Mouse (Mus musculus): ENCODE data around the gene Nmrk2. TPM values are rescaled to one million over a fixed set of nuclear protein-coding genes. Genes with fewer than 3 reads are reported as not detected.

Gene Nmrk2
- polyA plus RNA-seq (2012; rRNA removed): 0.14 and 0.18 TPM in 2 replicates

DNA sequence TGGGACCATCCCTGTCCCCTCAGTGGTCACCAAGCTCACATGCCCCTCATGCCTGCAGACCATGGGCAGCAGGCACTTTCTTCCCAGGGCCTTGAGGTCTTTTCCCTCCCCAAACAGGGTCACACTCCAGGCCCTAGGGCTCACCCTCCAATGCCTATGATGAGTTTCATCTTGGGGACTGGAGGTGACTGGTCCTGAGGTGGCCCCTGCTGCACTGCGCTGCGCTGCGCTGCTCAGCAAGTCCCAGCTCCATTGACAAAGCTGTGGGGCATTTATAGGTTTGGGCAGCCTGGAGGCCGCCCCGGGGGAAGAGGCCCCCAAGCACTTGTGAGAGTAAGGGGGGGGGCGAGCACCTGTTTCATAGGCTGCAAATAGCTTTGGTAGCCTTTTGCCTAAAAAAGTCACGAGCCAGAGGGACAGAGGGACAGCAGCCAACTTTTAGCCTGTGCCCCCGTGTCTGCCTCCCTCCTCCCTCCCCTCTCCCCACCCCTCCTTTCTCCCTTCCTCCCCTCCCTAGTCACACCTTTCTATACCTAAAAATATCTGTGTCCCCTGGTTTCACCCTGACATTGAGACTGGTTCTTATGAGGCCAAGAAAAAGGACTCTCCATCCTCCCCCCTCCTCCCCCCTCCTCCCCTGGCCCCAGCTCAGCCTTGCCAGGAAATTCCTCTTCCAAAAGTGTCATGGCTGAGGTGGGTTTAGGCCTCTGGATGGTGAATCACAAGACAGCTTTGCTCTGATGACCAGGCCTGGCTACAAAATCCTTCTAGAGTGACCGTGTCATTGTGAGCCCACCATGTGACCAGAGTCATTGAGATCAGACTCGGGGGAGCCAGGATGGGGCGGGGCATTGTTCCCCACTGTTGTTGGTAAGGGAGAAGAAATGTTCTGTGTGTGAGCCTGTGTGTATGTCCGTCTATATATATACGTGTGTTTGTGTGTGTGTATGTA lies at the start of gene Nmrk2:
Nmrk2 (minus strand) TSS at position 245 of the 952 bp plus-strand sequence.

DNA sequence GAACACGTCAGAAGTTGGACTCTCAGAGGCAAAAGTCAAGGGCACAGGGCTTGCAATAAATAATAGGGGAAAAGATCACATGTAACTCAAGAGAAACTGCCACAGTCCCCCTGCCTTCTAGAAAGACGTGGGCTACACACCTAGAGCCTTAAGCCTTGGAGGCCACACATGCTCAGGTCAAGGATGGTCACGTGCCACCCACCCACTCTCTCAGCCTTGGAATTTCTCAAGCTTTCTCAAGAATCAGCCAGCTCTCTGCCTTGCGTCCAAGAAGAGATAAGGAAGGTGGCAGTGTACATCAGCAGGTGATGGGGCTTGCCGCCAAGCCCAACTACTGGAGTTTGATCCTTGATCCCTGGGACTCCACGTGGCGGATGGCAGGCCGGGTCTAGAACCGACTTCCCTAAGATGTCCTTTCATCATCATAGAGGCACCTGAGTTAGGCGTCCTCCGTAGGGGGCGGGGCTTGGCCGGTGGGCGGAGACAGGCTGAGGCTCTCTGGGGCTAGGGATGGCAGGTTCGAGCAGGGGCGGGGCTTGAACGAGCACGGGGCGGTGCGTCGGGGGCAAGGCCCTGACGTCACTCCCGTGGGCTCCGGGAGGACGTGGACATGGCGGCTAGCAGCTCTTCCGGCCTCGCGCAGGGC lies 30.9 kb upstream of the Nmrk2 start, which contains the start of gene Zfr2:
Zfr2 (plus strand) TSS at position 576 of the 646 bp plus-strand sequence.

DNA sequence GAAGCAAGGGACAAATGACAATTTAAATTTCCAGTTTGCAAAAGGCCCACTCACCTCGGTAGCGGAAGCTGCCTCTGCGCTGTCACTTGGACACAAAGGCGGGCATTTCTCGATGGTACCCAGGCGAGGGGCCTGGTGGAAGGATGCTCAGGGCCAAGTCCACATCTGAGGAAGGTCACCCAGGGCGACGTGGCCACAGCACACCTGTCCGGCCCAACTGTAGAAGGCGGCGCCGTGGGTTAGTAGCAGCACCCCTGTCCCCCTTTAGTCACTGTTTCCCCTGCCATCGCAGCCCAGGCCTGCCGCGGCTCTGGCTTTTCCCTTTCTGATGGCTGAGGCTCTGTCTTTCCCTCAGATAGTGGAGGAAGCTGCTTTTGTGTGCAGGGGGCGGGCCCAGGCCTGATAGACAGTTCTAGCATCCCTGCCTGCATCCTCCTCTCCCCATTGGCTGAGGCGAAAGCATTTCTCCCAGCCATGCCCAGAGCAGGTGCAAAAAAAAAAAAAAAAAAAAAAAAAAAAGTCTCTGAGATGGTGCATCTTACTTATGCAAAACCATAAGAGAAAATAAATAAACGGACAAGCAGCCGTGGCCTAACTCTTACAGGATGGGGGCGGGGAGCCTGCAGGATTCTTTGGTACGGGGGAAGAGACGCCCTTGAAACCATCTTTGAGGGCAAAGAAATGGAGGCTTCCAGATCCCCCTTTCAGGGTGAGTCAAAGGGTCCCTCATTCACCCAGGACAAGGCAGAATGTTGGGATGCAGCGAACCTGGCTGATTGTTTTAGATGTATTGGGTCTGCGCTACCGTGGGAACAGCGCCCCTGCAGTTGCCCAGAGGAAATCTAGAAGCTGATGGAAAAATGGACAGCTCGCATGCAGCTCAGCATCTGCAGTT lies 28.8 kb upstream of the Nmrk2 start, which contains the start of gene Atcay:
Atcay (minus strand) TSS at position 396 of the 895 bp plus-strand sequence.

DNA sequence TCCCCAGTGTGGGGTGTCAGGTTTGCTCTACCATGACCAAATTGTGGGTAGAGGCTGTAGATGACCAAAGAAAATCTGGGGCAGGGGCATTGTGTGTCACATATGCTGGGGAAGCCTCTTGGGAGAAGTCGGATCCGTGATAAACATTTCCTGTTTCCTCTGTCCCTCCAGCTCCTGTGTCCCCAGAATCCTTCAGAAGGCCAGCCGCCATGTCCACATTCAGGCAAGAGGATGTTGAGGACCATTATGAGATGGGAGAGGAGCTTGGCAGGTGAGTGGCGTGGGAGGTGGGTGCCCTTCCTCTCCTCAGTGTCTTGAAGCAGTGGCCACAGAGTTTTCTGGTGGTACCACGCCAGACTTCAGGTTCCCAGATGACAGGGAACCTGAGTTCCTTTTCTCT lies 18.0 kb downstream of the Nmrk2 start, which contains the start of gene 4930442H23Rik:
4930442H23Rik (minus strand) TSS at position 45 of the 400 bp plus-strand sequence.

DNA sequence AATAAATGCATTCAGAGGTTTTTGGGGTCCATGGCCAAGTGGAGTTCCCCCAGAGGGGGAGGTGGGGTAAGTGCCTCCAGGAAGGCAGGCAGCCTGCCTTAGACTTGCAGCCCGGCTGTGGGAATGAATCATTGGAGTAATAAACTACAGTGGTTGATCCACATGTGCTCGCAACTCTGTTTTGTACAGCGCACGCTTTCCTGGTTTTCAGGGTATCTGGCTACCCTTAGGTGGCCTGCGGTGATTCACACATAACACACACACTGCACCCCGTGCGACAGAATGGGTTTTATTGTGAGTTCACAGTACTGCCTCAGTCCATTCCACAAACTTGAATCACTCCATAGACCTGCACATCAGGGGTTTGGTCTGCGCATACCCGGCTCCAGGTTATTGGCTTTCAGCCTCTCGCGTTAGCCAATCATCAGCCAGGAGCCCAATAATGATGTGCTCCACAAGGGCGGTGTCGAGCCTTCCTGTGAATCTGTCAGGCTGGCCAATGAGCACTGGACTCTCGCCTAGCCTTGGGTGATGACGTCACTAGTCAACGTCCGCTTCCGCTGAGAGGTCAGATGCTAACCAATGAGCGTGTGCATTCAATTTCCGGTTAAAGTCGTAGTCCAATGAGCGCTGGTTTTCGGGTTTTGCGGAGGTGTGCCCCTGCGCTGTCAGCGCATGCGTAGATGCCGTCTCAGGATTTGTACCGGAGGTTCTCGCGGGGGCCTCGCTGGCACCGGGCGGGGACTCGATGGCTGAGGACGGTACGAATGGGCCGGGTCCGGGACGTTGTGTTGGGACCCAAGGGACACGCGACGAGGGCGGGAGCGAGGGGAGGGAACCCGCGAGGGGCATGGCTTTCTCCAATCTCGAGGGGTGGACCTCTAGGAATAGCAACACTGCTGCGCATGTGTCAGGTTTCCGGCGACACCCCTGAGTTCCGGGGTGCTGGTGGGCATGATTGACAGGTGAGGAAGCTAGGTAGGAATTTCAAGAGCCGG lies 19.2 kb downstream of the Nmrk2 start, which contains the start of gene Dapk3:
Dapk3 (plus strand) TSS at position 670 of the 998 bp plus-strand sequence.

DNA sequence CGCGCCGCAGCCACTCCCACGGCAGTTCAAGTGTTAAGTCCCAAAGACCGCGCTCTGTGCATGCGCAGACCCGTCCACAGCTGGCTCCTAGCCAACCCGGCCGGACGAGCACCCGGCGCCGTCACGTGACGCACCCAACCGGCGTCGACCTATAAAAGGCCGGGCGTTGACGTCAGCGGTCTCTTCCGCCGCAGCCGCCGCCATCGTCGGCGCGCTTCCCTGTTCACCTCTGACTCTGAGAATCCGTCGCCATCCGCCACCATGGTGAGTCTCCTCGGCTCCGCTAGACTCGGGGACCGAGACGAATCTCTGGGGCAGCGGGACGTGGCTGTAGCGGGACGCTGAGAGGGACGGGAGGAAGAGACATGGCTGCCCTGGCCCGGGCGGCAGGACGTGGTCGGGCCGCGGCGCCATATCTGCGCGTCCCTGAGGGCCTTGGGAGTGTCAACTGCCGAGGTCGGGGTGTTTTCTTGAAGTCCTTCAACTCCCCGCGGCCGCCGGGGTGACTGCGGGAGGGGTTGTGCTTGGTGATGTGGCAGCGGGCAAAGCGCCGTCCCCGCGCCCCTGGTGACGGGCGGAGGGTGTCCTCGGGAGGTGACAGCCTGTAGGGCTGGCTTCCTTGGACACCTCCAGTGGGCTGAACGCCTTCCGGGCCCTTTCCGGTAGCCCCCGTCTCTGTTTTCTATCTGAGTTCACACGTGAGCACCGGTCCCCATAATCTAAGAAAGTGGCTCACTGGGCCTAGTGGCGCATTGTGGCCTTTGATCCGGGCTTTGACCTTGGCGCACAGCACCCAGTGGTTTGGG lies 25.2 kb downstream of the Nmrk2 start, which contains the start of gene Eef2:
Eef2 (plus strand) TSS at position 166 of the 806 bp plus-strand sequence.

DNA sequence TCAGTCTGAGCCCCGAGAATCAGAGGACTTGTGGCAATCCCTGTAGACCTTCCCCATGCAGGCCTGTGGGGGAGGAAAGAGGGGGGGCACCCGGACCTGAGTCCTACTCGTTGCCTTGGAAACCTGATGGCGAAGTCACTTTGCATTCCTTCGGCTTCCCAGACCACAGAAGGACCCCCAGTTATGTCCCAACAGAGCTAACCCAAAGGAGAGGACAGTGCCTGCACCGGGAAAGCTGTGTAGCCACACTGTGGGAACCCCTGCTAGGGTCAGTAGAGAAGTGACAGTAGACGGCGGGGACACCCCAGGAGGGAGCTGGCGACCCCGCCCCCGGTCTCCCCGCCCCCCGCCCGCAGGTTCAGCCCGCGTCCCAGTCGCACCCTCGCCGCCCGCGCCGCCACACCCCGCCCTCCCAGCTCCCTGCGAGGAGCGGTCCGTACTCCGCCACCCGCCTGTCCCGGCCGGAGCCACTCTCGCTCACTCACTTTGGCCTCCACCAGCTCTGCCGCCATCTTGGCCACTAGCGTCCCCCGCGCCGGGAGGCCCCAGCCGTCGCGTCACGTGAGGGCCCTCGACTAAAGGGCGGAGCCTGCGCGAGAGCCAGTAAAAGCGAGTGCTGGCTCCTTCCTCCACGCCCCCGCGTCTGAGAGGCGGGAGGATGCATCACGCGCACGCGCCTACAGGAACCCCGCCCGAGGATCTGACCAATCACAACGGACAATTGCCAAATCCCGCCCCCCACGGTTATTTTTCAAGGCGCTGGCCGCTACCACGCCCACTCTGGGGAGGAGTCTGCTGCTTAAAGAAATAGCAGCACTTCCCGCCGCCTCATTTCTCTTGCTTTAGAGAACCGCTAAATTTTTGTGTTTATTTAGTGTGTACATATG lies 34.4 kb downstream of the Nmrk2 start, which contains the start of gene Pias4:
Pias4 (minus strand) TSS at position 724 of the 887 bp plus-strand sequence.

Other genes with a start within 250 kb of the Nmrk2 start
- gene Gng7, start 187.1 kb downstream of the Nmrk2 start, polyA plus RNA-seq (2012; rRNA removed): 10.9 and 12.3 TPM in 2 replicates
- gene Diras1, start 176.4 kb downstream of the Nmrk2 start, polyA plus RNA-seq (2012; rRNA removed): 37.6 and 39.8 TPM in 2 replicates
- 53.7 and 54.5 TPM in 2 replicates for gene Slc39a3, start 164.6 kb downstream of the Nmrk2 start, polyA plus RNA-seq (2012; rRNA removed)
- 278 and 296 TPM in 2 replicates for gene Sgta, start 141.9 kb downstream of the Nmrk2 start, polyA plus RNA-seq (2012; rRNA removed)
- gene Thop1, start 132.0 kb downstream of the Nmrk2 start, polyA plus RNA-seq (2012; rRNA removed): 68.1 and 69.3 TPM in 2 replicates
- gene Creb3l3, start 103.2 kb downstream of the Nmrk2 start, polyA plus RNA-seq (2012; rRNA removed): 0.23 and 0.35 TPM in 2 replicates
- 179 and 186 TPM in 2 replicates for gene Map2k2, start 96.1 kb downstream of the Nmrk2 start, polyA plus RNA-seq (2012; rRNA removed)
- gene Zbtb7a, start 66.8 kb downstream of the Nmrk2 start, polyA plus RNA-seq (2012; rRNA removed): 10.6 and 12.4 TPM in 2 replicates
- gene Pias4, start 34.1 kb downstream of the Nmrk2 start, polyA plus RNA-seq (2012; rRNA removed): 41.9 and 42.9 TPM in 2 replicates
- 1,386 and 1,461 TPM in 2 replicates for gene Eef2, start 25.4 kb downstream of the Nmrk2 start, polyA plus RNA-seq (2012; rRNA removed)
- gene Dapk3, start 19.0 kb downstream of the Nmrk2 start, polyA plus RNA-seq (2012; rRNA removed): 78.9 and 87.7 TPM in 2 replicates
- gene 4930442H23Rik, start 18.2 kb downstream of the Nmrk2 start, polyA plus RNA-seq (2012; rRNA removed): not detected in 2 replicates
- gene Atcay, start 28.8 kb upstream of the Nmrk2 start, polyA plus RNA-seq (2012; rRNA removed): 103 and 115 TPM in 2 replicates
- 56.2 and 61.9 TPM in 2 replicates for gene Zfr2, start 31.1 kb upstream of the Nmrk2 start, polyA plus RNA-seq (2012; rRNA removed)
- 27.4 and 30.6 TPM in 2 replicates for gene Matk, start 50.9 kb upstream of the Nmrk2 start, polyA plus RNA-seq (2012; rRNA removed)
- 88.3 and 93.2 TPM in 2 replicates for gene Mrpl54, start 64.9 kb upstream of the Nmrk2 start, polyA plus RNA-seq (2012; rRNA removed)
- gene Apba3, start 64.9 kb upstream of the Nmrk2 start, polyA plus RNA-seq (2012; rRNA removed): 42.9 and 51.3 TPM in 2 replicates
- 4.5 and 4.8 TPM in 2 replicates for gene Tjp3, start 89.5 kb upstream of the Nmrk2 start, polyA plus RNA-seq (2012; rRNA removed)
- gene Pip5k1c, start 90.9 kb upstream of the Nmrk2 start, polyA plus RNA-seq (2012; rRNA removed): 190 and 197 TPM in 2 replicates
- 43.9 and 45.0 TPM in 2 replicates for gene Cactin, start 119.1 kb upstream of the Nmrk2 start, polyA plus RNA-seq (2012; rRNA removed)
- 3.5 and 4.3 TPM in 2 replicates for gene Tbxa2r, start 126.7 kb upstream of the Nmrk2 start, polyA plus RNA-seq (2012; rRNA removed)
- 0.04 and 0.13 TPM in 2 replicates for gene Gipc3, start 141.2 kb upstream of the Nmrk2 start, polyA plus RNA-seq (2012; rRNA removed)
- 68.8 and 75.6 TPM in 2 replicates for gene Hmg20b, start 148.4 kb upstream of the Nmrk2 start, polyA plus RNA-seq (2012; rRNA removed)
- gene Mfsd12, start 155.4 kb upstream of the Nmrk2 start, polyA plus RNA-seq (2012; rRNA removed): 10.2 and 11.7 TPM in 2 replicates
- gene 4930404N11Rik, start 163.8 kb upstream of the Nmrk2 start, polyA plus RNA-seq (2012; rRNA removed): 0.14 and 0.44 TPM in 2 replicates
- gene Fzr1, start 176.5 kb upstream of the Nmrk2 start, polyA plus RNA-seq (2012; rRNA removed): 130 and 138 TPM in 2 replicates
- gene Dohh, start 182.4 kb upstream of the Nmrk2 start, polyA plus RNA-seq (2012; rRNA removed): 65.9 and 67.3 TPM in 2 replicates
- gene Gm48551, start 182.4 kb upstream of the Nmrk2 start, polyA plus RNA-seq (2012; rRNA removed): 6.7 and 7.1 TPM in 2 replicates
- 8.2 and 10.2 TPM in 2 replicates for gene Gm48552, start 187.0 kb upstream of the Nmrk2 start, polyA plus RNA-seq (2012; rRNA removed)
- 3.1 and 3.9 TPM in 2 replicates for gene Smim24, start 191.0 kb upstream of the Nmrk2 start, polyA plus RNA-seq (2012; rRNA removed)